Mouse (Mus musculus): ENCODE measurements at regions not wholly inside any gene's neighbourhood (a gene's known extent, or its start where the extent isn't known, plus 50 kb on each side); places are given as distances from the start of the nearest gene placed in this dataset.

DNA sequence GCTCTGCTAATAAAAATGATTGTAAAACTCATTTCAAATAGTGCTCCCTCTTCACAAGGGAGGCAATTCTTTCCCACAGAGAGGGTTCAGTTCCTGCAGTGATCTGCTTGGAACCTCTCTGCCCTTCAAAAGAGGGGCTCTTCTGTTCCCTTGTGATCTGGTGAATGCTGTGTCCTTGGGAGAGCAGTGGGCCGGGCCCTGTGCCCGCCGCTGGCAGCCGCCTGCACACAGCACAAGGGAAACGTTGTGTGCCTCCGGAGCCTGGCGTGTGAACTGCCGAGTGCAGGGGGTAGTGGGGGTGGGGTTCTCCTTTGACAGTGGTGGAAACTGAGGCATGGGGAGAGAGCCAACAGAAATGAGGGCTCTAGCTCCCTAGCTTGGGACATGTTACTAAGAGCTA, 54.4 kb upstream of the Csrp1 start:
- no peak for ATAC-seq (ENCODE audit: low FRiP score, low TSS enrichment)
- Histone ChIP-seq H3K36me3 (ENCODE audit: insufficient read depth, low read length) (peaks cover 3% of the 10 kb centered on the region; the same call in 1 of the 2 replicates), H3K4me2 (replicated peaks; ENCODE audit: low read depth, low read length) (no peak overlapping the region), H3K27ac (ENCODE audit: low read length) (no peak overlapping the region), H3K27me3 (ENCODE audit: insufficient read depth, low read length) (no peaks in the 10 kb centered on the region), H3K4me1 (ENCODE audit: insufficient read depth, low read length) (peaks cover 30% of the 10 kb centered on the region), H3K4me3 (ENCODE audit: low read length) (no peak overlapping the region), H3K9me3 (ENCODE audit: low read length) (no peaks in the 10 kb centered on the region), H3K9ac (replicated peaks; ENCODE audit: low read length) (no peak overlapping the region)
- 75% methylated on average over 8 of the region's 8 CpGs for WGBS

DNA sequence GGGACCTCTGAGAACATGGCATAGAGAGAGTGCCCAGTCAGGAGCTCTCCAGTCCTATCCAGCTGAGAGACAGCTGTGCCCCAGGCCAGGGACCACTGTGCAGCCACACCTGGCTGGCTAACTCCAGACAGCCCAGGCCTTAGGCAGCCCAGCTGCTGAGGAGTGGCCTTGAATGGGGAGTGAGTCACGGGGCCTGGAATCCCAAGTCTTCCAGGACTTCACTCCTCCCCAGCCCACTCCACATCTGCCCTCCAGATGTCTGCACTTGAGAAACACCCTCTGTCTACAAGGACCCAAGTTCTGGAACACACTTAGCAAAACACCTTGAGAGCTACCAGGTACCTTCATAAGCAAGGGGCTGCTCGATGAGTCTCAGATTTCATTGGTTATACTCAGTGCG, 51.5 kb upstream of the Csrp1 start:
- WGBS: 68% methylated on average over 3 of the region's 3 CpGs
- no peak overlapping the region for H3K4me2 ChIP-seq (replicated peaks; ENCODE audit: low read depth, low read length)
- H3K9me3 ChIP-seq (ENCODE audit: low read length): no peaks in the 10 kb centered on the region
- no peak overlapping the region for H3K9ac ChIP-seq (replicated peaks; ENCODE audit: low read length)
- ATAC-seq (ENCODE audit: low FRiP score, low TSS enrichment): no peak
- peaks cover under 1% of the 10 kb centered on the region; the same call in 1 of the 2 replicates for H3K36me3 ChIP-seq (ENCODE audit: insufficient read depth, low read length)
- H3K4me3 ChIP-seq (ENCODE audit: low read length): no peak overlapping the region
- H3K4me1 ChIP-seq (ENCODE audit: insufficient read depth, low read length): peaks cover 38% of the 10 kb centered on the region
- no peaks in the 10 kb centered on the region for H3K27me3 ChIP-seq (ENCODE audit: insufficient read depth, low read length)
- H3K27ac ChIP-seq (ENCODE audit: low read length): no peak overlapping the region

DNA sequence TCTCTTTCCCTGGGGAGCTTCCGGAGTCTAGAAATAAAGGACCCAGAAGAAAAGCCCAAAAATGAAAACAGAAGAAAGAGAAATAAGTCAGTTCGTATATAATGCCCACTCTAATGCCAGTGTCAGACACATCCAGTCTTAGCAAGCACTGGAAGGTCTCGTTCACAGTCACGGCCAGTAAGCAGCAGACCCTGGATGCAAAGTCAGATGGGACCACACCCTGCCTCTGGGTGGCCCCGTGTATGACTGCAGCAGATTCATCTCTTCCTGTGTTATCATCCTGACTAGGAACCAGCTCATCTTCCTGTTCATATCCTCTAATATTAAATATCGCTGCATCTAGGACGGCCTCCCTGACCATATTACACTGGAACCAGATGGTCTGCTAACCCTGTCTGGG, 50.9 kb upstream of the Csrp1 start:
- no peak for ATAC-seq (ENCODE audit: low FRiP score, low TSS enrichment)
- Histone ChIP-seq H3K4me3 (ENCODE audit: low read length) (no peak overlapping the region), H3K9me3 (ENCODE audit: low read length) (no peaks in the 10 kb centered on the region), H3K36me3 (ENCODE audit: insufficient read depth, low read length) (no peaks in the 10 kb centered on the region), H3K4me2 (replicated peaks; ENCODE audit: low read depth, low read length) (no peak overlapping the region), H3K27me3 (ENCODE audit: insufficient read depth, low read length) (no peaks in the 10 kb centered on the region), H3K4me1 (ENCODE audit: insufficient read depth, low read length) (peaks cover 39% of the 10 kb centered on the region), H3K9ac (replicated peaks; ENCODE audit: low read length) (no peak overlapping the region), H3K27ac (ENCODE audit: low read length) (no peak overlapping the region)
- 72% methylated on average over 7 of the region's 7 CpGs for WGBS

DNA sequence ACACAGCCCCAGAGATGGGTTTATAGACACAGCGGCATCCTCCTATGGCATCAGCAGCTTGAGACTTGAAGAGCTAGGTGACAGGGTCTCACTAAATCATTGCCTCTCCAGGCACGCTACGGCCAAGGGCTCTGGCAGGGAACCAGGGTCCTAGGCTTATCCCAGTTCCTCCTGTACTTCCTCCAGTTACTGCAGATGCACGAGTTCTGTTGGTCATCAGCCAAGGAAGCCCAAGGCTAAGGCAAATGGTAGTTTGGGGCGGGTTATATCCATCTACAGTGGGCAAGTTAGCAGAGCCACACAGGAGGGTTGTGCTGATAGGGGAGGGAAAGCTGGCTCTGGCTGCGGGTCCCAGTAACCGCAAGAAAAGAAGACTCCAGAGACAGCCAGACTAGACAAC, 50.1 kb upstream of the Csrp1 start:
- no peak overlapping the region for H3K4me3 ChIP-seq (ENCODE audit: low read length)

More for the DNA sequence above, 50.1 kb upstream of the Csrp1 start:
- Histone ChIP-seq H3K27ac (ENCODE audit: low read length) (no peak overlapping the region), H3K9ac (replicated peaks; ENCODE audit: low read length) (no peak overlapping the region), H3K4me2 (replicated peaks; ENCODE audit: low read depth, low read length) (no peak overlapping the region), H3K4me1 (ENCODE audit: insufficient read depth, low read length) (peaks cover 32% of the 10 kb centered on the region), H3K27me3 (ENCODE audit: insufficient read depth, low read length) (no peaks in the 10 kb centered on the region), H3K9me3 (ENCODE audit: low read length) (no peaks in the 10 kb centered on the region), H3K36me3 (ENCODE audit: insufficient read depth, low read length) (no peaks in the 10 kb centered on the region)
- 44% methylated on average over 7 of the region's 7 CpGs for WGBS
- 0 out of 2 replicates have a peak, but pooled peaks have one; percentile 26 for ATAC-seq (ENCODE audit: low FRiP score, low TSS enrichment)

Data from kidney, embryonic 16.5 days (tissue).